Mouse (Mus musculus): ENCODE measurements around the gene Skap2.
A peak's percentile ranks its signal among the peaks of the same experiment; 100 is the strongest.

The Skap2 gene

DNA sequence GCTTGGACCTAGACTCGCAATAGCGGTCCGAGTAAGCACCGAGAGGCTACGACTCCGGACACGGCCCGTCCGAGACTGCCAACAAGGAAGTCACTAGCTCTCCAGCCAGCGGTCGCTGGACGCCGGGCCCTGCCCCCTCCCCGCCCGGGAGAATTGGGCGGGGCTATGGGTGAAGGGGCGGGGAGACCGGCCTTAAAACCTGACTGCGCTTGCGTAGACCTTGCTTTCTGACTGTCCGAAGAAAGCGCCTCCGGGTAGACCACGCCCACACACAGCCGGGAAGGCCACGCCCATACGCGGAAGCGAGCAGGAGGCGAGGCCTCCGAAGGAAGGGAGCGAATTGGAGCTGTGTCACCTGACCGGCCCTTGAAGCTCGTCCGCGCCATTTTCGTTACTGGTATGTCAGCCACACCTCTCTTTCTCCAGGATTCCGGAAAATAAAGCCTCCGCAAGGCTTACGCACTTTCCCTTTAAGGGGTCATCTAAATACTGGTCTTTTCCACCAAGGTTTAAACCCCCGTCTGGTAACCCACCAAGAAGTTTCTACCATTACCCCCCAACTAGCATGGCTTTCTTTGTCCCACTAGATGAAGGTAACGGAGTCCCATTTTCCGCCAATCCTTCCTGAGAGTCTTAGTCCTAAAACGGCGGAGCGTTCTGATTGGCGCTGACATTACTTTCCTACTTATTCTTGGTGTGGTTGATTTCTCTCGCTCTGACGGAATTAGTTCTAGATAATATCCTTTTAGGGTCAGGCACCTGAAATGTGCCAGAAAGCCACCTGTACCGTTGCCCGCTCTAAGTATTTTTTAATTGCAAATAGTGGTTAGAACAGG, at the start of gene Skap2:
Gene Skap2 (minus strand): TSS at position 141 of the 836 bp plus-strand sequence.
- TF ChIP-seq GATA4 (IDR thresholded peaks at IDR 0.05; ENCODE audit: insufficient replicate concordance, low read length) = no peak

DNA sequence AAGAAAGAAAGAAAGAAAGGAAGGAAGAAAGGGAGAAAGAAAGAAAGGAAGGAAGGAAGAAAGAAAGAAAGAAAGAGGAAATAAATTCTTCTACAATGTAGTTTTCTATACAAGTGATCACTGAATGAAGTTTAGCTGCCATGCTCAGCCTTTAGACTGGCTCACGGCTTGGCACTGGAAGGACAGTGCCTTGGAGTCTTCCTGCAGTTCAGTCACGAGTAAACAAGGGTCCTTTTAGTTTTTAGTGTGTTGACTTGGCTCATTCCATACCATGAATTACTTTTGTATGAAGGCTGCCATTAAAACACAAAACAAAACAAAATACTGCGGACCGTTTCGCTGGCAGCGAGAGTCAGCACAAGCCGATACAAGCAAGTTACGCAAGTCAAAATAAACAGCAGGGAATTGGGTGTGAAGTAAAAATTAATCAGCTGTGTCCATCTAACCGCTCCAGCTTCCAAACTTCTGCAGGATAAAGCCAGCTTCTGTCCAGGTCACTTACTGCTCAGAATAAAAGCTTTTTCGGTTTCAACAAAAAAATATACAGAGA, 46.6 kb upstream of the Skap2 start:
- no peak for TF ChIP-seq GATA4 (IDR thresholded peaks at IDR 0.05; ENCODE audit: insufficient replicate concordance, low read length)

DNA sequence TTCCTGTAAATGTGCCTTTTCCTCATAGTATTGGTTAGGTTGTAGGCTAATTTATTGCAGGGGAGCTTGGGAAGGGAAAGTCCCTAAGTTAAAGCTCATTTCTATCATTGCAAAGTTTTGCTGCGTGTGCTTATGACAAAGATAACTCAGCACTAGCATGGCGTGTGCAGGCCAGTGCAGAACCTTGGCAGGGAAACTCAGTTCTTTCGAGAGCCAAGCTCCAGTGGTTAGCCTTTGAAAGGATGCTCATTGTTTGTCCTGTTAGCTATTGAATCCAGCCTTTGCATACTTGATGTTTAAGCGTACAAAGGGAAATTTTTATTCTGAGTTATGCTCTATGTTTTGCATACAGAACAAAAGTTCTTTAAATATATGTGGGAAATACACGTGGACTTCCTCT, 45.8 kb upstream of the Skap2 start:
- no peak for TF ChIP-seq GATA4 (IDR thresholded peaks at IDR 0.05; ENCODE audit: insufficient replicate concordance, low read length)

DNA sequence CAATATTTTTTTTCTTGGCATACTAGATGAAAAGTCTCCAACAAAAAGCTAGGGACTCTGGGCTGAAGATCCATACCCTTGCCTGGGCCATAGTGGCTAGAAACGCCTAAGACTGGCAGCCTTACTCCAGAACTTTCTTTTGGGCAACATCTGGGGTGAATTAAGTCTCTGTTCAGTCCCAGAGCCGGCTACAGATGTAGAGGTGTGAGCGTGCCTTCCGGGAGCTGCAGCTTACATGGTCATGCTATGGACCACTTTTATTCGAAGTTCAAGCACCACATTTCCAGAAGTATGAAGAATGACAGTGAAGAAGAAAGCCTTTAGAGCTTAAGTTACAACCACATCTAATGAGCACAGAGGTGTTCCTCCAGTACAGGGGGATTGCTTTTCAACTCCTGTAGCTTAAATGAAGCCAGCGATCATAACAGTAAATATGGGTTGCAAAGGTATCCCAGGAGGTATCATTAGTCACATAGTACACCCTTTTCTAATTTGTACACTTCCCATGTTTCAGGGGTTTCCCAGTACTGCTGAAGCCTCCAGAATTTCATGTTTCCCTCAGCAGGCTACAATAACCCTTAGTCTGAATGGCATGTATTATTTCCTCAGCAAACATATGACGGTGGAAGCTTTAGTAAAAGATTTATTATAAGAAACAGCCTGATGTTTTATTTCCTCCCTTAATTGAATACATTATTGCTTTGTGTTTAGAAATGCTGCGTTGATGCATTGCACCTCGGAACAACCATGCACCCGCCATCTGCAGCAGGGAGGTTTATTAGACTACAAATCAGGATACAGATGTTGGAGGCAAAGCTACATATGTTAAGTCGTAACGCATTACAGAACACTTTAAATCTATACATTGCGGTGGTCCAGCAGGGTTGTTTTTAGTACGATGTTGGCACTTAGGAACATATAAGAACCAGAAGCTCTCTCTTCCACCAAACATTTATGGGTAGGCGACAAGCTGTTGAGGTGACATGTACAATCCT, 41.5 kb upstream of the Skap2 start:
- TF ChIP-seq GATA4 (IDR thresholded peaks at IDR 0.05; ENCODE audit: insufficient replicate concordance, low read length) = no peak

DNA sequence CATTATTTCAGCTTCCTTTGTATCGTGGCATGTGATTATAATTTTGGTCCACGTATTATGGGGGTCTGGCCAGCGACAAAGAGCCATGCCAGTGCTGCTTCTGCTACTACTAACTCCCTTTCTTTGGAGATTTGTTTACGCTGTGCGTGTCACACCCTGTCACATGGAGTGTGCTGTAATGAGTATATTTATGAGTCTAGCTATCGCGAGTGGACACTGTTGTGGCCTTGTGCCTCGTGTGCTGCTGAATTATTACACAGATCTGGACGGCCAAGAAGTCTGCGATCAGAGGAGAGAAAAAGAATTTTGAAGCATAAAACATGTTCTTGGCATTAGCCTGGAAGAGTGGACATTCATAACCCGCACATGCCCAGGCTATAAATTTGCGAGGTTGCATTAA, 37.7 kb upstream of the Skap2 start:
- TF ChIP-seq GATA4 (IDR thresholded peaks at IDR 0.05; ENCODE audit: insufficient replicate concordance, low read length) = no peak

DNA sequence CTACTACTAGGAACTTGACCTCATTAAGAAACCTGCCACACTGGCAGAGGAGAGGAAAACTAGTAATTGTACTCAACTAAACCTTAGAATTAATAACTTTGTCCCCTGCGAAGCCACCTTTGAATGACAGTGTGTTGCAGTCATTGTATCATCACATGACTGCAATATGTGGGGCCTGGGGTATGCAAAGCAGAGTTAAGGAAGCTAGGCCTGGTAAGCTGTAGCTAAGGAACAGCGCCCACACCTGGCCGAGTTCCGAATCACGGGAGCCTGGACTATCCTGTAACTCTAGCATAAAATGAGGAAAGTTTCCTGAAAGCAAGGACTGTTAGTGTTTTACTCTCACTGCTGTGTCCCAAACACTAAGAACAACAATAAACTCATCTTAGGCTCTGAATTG, 33.2 kb upstream of the Skap2 start:
- TF ChIP-seq GATA4 (IDR thresholded peaks at IDR 0.05; ENCODE audit: insufficient replicate concordance, low read length) = no peak

DNA sequence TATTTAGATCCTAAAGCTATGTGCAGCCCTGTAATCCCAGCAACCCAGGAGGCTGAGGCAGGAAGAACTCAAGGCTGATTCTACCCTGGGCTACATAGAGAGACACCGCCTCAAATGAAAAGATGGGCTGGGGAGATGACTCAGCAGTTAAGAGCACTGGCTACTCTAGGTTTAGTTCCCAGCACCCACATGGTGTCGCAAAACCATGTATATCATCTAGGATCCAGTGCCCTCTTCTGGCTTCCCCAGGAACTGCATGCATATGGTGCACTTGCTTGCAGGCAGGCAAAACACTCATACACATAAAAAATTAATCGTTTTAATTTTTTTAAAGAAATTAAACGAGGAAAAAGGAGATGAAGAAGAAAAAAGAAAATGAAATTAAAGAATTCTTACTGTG, 23.7 kb upstream of the Skap2 start:
- no peak for TF ChIP-seq GATA4 (IDR thresholded peaks at IDR 0.05; ENCODE audit: insufficient replicate concordance, low read length)

DNA sequence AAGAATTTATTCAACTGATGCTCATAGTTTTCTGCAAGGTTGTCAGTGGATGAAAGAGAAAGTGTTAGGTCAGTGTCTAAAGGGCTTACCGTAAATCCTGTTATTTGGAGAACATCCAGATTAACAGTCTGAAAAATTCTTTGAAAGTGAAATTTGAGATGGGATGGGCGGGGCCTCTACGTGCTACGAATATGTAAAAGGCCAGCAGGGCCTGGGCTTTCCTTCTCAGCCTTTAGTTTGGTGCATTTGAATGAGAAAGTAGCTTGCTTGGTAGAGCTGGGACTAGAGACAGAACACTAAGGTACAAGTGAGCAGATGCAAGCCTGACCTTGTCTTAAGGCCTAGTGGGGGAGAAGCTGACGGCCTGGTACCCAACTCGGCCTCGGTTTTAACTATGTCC, 18.8 kb upstream of the Skap2 start:
- no peak for TF ChIP-seq GATA4 (IDR thresholded peaks at IDR 0.05; ENCODE audit: insufficient replicate concordance, low read length)

DNA sequence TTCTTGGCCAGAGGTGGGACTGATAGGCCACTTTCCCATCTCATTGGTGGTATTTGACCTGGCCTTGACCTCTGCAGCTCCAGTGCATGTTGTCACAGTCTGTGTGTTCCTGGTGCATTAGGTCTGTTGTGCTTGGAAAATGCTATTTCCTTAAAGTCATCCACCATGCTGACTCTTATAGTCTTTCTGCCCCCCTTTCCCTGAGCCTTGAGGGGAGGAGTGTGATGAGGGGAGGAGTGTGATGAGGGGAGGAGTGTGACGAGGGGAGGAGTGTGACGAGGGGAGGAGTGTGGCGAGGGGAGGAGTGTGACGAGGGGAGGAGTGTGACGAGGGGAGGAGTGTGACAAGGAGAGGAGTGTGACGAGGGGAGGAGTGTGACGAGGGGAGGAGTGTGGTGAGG, 15.8 kb upstream of the Skap2 start:
- no peak for TF ChIP-seq GATA4 (IDR thresholded peaks at IDR 0.05; ENCODE audit: insufficient replicate concordance, low read length)

DNA sequence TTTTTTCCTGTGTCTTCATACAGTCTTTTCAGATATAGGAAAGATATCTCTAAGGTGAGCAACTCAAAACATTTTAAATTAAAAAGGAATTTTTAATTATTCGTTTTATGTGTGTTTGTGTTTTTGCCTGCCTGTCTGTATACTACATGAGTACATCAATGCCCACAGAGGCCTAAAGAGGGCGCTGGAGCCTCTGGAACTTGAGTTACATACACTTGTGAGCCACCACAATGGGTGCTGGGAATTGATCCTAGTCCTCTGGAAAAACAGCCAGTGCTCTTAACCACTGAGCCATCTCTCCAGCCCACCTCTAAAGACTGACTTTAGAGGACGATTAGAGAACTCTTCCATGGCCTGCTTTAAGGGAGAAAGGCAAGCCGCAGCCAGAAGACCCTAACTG, 14.8 kb upstream of the Skap2 start:
- TF ChIP-seq GATA4 (IDR thresholded peaks at IDR 0.05; ENCODE audit: insufficient replicate concordance, low read length) = no peak

DNA sequence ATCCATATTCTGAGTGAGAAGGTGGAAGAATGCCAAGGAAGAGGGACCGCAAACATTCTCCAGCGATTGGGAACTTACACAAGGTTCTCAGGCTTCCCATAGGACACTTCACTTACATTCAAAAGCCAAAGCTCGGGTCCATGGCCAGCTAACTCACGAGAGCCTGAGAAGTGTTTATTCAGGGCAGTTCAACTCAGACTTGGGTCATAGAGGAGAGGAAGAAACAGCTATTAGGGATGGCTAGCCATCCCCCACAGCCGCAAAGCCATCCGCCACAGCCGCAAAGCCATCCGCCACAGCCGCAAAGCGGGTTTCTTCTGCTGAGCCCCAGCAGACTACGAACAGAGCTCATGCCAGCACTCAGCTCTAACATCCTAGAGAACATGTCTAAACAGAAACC, 13.9 kb upstream of the Skap2 start:
- no peak for TF ChIP-seq GATA4 (IDR thresholded peaks at IDR 0.05; ENCODE audit: insufficient replicate concordance, low read length)

DNA sequence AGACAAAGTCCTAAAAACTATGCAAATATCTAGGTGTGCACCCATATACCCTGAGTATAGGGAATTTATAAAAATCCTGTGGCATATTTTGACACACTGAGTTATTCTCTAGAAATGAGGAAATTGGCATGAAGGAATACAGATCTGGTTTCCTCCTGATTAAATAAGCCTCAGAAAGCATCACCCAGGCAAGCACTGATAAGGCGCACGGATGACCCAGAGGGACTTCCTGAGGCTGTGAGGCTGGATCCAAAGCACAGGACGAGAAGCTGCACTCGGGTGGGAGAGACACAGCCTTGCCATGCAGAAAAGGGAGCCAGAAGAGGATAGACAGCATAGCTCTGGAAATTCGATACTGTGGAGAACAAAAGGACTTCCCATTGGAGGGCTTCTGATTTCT, 12.4 kb upstream of the Skap2 start:
- TF ChIP-seq GATA4 (IDR thresholded peaks at IDR 0.05; ENCODE audit: insufficient replicate concordance, low read length) = peak; percentile 84

DNA sequence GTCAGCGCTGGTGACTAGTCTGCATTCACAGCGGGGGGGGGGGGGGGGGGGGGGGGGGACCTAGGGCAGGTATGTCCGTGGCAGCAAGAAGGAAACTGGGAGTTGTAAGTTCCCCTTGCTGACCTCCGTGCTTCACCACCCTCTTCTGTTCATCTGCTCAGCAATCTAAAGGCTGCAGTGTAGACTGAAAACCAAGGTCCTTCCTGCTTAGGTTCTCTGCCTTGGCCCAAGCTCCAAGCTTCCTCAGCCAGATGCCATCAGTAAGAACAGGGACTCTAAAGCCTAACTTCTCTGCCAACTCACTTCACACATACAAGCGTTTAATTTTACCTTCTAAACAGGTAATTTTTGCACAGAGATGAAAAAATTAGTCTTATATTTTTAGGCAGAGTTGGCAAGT, 10.0 kb upstream of the Skap2 start:
- TF ChIP-seq GATA4 (IDR thresholded peaks at IDR 0.05; ENCODE audit: insufficient replicate concordance, low read length) = no peak

DNA sequence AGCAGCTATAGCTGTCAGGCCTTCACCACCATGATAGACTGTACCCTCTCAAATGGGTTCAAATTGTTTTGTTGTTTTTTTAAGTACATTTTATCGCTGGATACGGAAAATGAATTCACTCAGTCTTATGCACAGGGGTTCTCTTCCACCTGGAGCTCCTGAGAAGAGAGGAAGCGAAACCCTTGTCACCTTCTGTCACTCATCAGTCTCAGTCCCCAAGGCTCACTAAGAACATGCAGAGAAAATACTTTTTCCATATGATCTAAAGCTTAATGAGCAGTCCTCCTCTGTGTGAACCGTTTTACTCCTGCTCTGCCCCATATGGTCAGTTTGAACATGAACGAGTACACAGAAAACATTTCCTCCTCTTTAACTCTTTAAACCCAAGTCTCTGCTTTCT, 7.9 kb upstream of the Skap2 start:
- no peak for TF ChIP-seq GATA4 (IDR thresholded peaks at IDR 0.05; ENCODE audit: insufficient replicate concordance, low read length)

DNA sequence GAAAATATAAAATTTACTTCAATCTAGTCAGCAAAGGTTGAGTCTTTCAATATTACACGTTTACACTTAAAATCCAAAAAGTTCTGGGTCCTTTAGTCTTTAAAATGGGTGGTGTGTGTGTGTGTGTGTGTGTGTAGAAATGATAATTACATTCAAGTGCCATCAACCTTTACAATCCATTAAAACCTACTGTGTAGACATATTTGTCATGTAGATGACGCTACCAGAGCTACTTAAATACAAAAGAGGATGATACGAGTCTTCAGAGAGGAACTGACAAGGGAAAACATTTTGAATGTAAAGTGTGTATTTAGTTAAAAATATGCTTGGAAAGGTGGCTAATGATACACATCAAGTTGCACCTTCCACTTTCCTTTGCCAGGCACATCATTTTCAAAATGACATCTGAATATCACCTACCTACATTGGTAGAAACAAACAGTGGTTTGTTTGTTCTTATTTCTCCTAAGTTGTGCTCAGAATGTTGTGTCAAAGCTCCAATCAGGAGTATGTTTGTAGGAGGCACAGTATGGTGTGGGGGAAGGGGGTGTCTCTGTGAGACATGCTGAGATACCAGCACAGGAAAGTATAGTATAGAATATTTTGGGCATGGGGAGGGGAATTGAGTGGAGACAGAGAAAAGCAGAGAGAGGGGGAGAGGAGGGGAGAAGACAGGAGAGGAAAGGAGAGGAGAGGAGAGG, 1.0 kb upstream of the Skap2 start:
- no peak for TF ChIP-seq GATA4 (IDR thresholded peaks at IDR 0.05; ENCODE audit: insufficient replicate concordance, low read length)
